Mouse (Mus musculus) heart, adult 2 months (tissue): ENCODE data around the gene Tapbp. TPM values are rescaled to one million over a fixed set of nuclear protein-coding genes. Genes with fewer than 3 reads are reported as not detected.

Source experiments
- DNase-seq, 2 experiments: peaks; one replicate each; pipeline ENCODE4 v3.0.0; 2021
- H3K27ac ChIP-seq: fragments of 200-600 bp; 2 replicates; pipeline ENCODE4 v1.8.1; 2022
- H3K27me3 ChIP-seq: fragments of 200-500 bp; 2 replicates; pipeline ENCODE4 v1.6.1; 2012; ENCODE audit warnings: mild to moderate bottlenecking, low read length, inconsistent platforms, mixed read lengths; ENCODE audit not compliant: control insufficient read depth, insufficient read depth
- H3K36me3 ChIP-seq: fragments of 200-500 bp; 2 replicates; pipeline ENCODE4 v1.6.1; 2012; ENCODE audit warnings: low read length, inconsistent platforms; ENCODE audit not compliant: control insufficient read depth, insufficient read depth
- H3K4me1 ChIP-seq: fragments of 200-500 bp; 2 replicates; pipeline ENCODE4 v1.6.1; 2011; ENCODE audit warnings: low read length; ENCODE audit not compliant: control insufficient read depth, insufficient read depth
- H3K4me3 ChIP-seq: fragments of 200-600 bp; 2 replicates; pipeline ENCODE4 v1.8.1; 2022
- H3K79me2 ChIP-seq: fragments of 200-500 bp; replicated peaks from 2 replicates; pipeline ENCODE4 v1.6.1; 2012; ENCODE audit warnings: mild to moderate bottlenecking, inconsistent platforms, low read length, moderate library complexity, mixed read lengths; ENCODE audit not compliant: control insufficient read depth, insufficient read depth
- H3K9ac ChIP-seq: fragments of 200-500 bp; 2 replicates; pipeline ENCODE4 v1.6.1; 2012; ENCODE audit warnings: low read depth, mild to moderate bottlenecking, control low read depth, inconsistent platforms, low read length, mixed read lengths
- CTCF ChIP-seq: fragments of 200-600 bp; IDR thresholded peaks from 2 replicates; pipeline ENCODE4 v1.8.1; 2022; ENCODE audit warnings: antibody characterized with exemption, mild to moderate bottlenecking, moderate library complexity
- EP300 ChIP-seq: fragments of 200-500 bp; IDR thresholded peaks from 2 replicates; pipeline ENCODE4 v1.6.1; 2011; ENCODE audit warnings: low read depth, low read length, control low read depth; ENCODE audit not compliant: insufficient read depth
- POLR2A ChIP-seq: fragments of 200-500 bp; IDR thresholded peaks from 2 replicates; pipeline ENCODE4 v1.6.1; 2011; ENCODE audit warnings: mild to moderate bottlenecking, low read depth, low read length, control low read depth; ENCODE audit not compliant: insufficient read depth
- WGBS: fragments of 180-500 bp; shearing (Covaris S2); methylation state at CpG from one replicate; pipeline ENCODE4 v1.1.7; 2018; 5-methylcytosine and 5-hydroxymethylcytosine counted together
- intact Hi-C: fragments of 180-260 bp; cut with DNase I; formaldehyde crosslinking; loops from one replicate; pipeline ENCODE4 v1.15.1; 2025
- polyA plus RNA-seq: library from polyadenylated mRNA; depleted of rRNA; stranded (reverse); fragments of >200 nt; gene quantifications from 2 replicates; pipeline ENCODE4 v1.2.3, GENCODE M21; 2012
- total RNA-seq, 2 experiments: library from RNA; stranded (reverse); gene quantifications; 2 replicates each; pipeline ENCODE4 v1.2.3; 2021

Tapbp gene
- total and polyA plus RNA-seq, 3 experiments: 75.7 to 124 (median 98.9) TPM

DNA sequence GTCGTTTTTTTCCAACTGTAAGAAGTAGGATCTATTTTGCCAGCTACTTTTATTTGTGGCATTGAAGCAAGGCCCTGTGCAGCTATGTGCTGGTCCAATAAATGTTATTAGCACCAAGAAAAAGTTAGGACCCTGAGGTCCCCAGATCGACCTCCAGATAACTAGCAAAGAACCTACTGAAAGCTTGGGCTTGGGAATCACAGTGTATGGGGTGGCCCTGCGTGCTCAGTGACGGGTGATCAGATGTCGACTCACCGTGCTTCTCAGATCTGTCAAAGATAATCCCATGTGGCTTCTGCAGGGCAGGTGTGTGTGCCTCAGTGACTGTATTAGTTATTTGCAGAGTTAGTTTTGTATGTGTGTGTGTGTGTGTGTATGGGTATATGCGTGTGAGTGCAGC lies 5.7 kb downstream of the Tapbp start:
- 84% methylated on average over 7 of the region's 7 CpGs for WGBS
- intact Hi-C loops: loop anchor here (2.0 to 10.0 kb wide), 2 partner anchors 25 to 673 kb away; partner anchors contain the start of genes Ager and Pbx2
- no peaks in the 10 kb centered on the region for H3K36me3 ChIP-seq
- H3K4me1 ChIP-seq: peaks cover 3% of the 10 kb centered on the region
- H3K79me2 ChIP-seq: peaks cover 3% of the 10 kb centered on the region; the same call in 1 of the 2 replicates
- H3K4me3 ChIP-seq: no peak overlapping the region
- H3K27ac ChIP-seq: no peak overlapping the region
- H3K9ac ChIP-seq: no peak overlapping the region
- no peak for TF ChIP-seq CTCF
- no peak for TF ChIP-seq EP300
- no peak for TF ChIP-seq POLR2A
- no peak for DNase-seq
- no peaks in the 10 kb centered on the region for H3K27me3 ChIP-seq

DNA sequence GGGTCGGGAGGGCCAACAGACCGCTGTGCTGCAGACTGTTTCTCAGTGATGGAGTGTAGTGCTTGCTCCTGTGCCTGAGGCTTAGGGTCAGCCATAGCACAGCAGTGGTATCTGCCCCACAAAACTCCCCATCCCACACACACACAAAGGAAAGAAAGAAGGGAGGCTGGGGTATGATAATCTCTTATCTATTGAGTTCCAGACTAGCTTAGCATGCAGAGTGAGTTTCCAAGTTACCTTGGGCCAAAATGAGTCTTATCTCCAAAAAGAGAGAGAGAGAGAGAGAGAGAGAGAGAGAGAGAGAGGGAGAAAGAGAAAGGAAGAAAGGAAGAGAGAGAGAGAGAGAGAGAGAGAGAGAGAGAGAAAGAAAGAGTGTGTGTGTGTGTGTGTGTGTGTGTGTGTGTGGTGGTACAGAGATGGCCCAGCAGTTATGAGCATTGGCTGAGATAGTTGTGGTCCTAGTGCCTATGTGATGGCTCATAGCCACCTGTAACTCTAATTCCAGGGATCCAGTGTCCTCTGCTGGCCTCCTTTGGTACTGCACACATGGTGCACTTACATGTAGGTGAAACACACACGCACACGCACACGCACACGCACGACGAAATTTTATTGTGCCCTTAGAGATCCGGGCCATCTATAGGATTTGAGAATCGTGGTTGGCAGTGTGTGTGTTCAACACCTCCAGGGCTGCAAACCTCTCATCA lies 9.0 kb downstream of the Tapbp start:
- H3K27me3 ChIP-seq: no peaks in the 10 kb centered on the region
- H3K4me3 ChIP-seq: no peak overlapping the region
- DNase-seq: no peak
- no peak overlapping the region for H3K9ac ChIP-seq
- H3K36me3 ChIP-seq: no peaks in the 10 kb centered on the region; the same call in 1 of the 2 replicates
- no peak overlapping the region for H3K27ac ChIP-seq
- H3K4me1 ChIP-seq: peaks cover 4% of the 10 kb centered on the region; the same call in 1 of the 2 replicates
- intact Hi-C loops: loop anchor here (10.0 kb wide), 1 partner anchor 670 kb away; the partner anchor contains the start of genes Ager and Pbx2
- 91% methylated on average over 10 of the region's 10 CpGs for WGBS
- peaks cover 3% of the 10 kb centered on the region; the same call in 1 of the 2 replicates for H3K79me2 ChIP-seq
- TF ChIP-seq POLR2A (no peak), CTCF (peak; percentile 51)

DNA sequence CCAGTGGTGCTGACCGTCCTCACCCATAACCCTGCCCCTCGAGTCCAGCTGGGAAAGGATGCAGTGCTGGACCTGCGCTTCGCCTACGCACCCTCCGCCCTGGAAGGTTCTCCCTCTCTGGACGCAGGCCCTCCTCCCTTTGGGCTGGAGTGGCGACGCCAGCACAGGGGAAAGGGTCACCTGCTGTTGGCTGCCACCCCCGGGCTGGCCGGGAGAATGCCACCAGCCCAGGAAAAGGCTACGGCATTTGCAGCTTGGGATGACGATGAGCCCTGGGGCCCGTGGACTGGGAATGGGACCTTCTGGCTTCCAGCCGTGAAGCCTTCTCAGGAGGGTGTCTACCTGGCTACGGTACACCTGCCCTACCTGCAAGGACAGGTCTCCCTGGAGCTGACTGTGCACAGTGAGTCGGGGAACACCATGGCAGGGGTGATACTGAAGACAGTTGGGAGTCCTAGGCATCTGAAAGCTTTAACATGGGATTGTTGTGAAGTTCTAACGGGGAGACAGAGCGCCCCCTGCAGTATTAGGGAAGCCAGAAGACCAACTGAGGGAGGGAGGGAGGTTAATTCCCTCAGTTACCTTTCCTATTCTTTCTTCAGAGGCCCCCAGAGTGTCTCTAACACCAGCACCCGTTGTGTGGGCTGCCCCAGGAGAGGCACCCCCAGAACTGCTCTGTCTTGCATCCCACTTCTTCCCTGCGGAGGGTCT lies 9.9 kb downstream of the Tapbp start:
- intact Hi-C loops: loop anchor here (10.0 kb wide), 1 partner anchor 669 kb away; the partner anchor contains the start of genes Ager and Pbx2

DNA sequence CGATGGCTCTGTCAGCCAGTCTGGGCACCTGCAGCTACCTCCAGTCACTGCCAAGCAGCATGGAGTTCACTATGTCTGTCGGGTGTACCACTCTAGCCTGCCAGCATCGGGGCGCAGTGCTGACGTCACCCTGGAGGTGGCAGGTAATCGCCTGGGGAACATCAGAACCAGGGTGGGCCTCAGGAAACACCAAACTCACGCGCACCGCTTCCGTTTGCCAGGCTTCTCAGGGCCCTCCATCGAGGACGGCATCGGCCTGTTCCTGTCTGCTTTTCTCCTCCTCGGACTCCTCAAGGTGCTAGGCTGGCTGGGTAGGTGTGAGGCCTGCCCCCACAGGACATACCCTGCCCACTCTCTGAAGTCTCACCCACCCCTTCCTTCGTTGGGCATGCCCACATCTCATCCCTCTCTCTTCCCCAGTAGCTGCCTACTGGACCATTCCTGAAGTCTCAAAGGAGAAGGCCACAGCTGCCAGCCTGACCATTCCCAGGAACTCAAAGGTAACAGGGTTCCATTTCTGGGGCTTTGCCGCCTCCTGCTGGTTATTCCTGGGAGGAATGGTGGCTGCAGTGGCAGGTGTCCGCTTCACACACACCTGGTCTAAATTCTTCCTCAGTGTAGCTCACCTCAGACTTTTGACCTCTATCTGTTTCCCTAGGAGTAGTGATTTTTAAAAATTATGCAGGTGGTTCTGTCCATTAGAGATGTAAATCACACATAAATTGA lies 10.7 kb downstream of the Tapbp start:
- no peaks in the 10 kb centered on the region; the same call in 1 of the 2 replicates for H3K36me3 ChIP-seq
- H3K9ac ChIP-seq: no peak overlapping the region
- TF ChIP-seq POLR2A: no peak
- TF ChIP-seq CTCF: peak; percentile 50
- H3K27ac ChIP-seq: no peak overlapping the region
- intact Hi-C loops: loop anchor here (10.0 kb wide), 1 partner anchor 668 kb away; the partner anchor contains the start of genes Ager and Pbx2
- peaks cover 4% of the 10 kb centered on the region; the same call in 1 of the 2 replicates for H3K4me1 ChIP-seq
- no peak for DNase-seq
- H3K27me3 ChIP-seq: no peaks in the 10 kb centered on the region
- no peak overlapping the region for H3K4me3 ChIP-seq
- H3K79me2 ChIP-seq: peaks cover 3% of the 10 kb centered on the region; the same call in 1 of the 2 replicates
- WGBS: 76% methylated on average over 17 of the region's 17 CpGs

More for the DNA sequence above, 9.9 kb downstream of the Tapbp start:
- H3K4me1 ChIP-seq: peaks cover 4% of the 10 kb centered on the region; the same call in 1 of the 2 replicates
- TF ChIP-seq POLR2A (no peak), CTCF (0 out of 2 replicates have a peak, but pooled peaks have one; percentile 10)
- no peaks in the 10 kb centered on the region for H3K27me3 ChIP-seq
- no peaks in the 10 kb centered on the region; the same call in 1 of the 2 replicates for H3K36me3 ChIP-seq
- DNase-seq: no peak
- no peak overlapping the region for H3K4me3 ChIP-seq
- no peak overlapping the region for H3K9ac ChIP-seq
- H3K79me2 ChIP-seq: peaks cover 3% of the 10 kb centered on the region; the same call in 1 of the 2 replicates
- WGBS: 84% methylated on average over 21 of the region's 21 CpGs
- no peak overlapping the region for H3K27ac ChIP-seq

DNA sequence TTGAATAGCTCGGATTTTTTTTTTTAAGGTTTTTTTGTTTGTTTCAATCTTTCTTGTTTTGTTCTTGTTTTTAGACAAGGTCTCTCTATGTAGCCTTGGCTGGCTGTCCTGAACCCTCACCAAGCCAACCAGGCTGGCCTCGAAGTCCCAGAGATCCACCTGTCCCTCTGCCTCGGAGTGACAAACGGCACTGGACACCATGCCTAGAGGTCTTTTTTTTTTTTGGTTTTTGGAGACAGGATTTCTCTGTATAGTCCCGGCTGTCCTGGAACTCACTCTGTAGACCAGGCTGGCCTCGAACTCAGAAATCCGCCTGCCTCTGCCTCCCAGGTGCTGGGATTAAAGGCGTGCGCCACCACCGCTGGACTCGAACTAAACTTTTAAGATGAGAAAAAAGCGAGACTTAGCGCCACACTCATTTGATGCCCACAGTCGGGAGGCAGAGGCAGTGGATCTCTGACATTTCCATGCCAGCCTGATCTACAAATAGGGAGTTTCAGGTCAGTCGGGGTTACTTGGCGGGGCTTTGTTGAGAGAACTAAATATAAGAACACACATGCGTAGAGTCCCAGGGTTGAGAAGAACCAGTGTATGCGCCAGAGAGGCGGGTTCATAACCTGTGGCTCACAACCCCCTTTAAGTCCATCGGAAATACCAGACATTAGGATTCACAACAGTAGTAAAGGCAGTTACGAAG lies 12.7 kb downstream of the Tapbp start:
- Histone ChIP-seq H3K27me3 (no peaks in the 10 kb centered on the region), H3K9ac (peak overlapping the region; percentile 82; the same call in 1 of the 2 replicates), H3K36me3 (no peaks in the 10 kb centered on the region; the same call in 1 of the 2 replicates), H3K4me1 (peaks cover 4% of the 10 kb centered on the region; the same call in 1 of the 2 replicates), H3K4me3 (peak overlapping the region; percentile 75), H3K79me2 (peaks cover 3% of the 10 kb centered on the region; the same call in 1 of the 2 replicates), H3K27ac (peak overlapping the region; percentile 99)
- intact Hi-C loops: loop anchor here (10.0 kb wide), 1 partner anchor 666 kb away; the partner anchor contains the start of genes Ager and Pbx2
- TF ChIP-seq POLR2A: no peak
- no peak for TF ChIP-seq EP300
- no peak for TF ChIP-seq CTCF
- DNase-seq: no peak
- WGBS: 50% methylated on average over 21 of the region's 21 CpGs
